Mouse (Mus musculus): ENCODE results near the gene Acadl. TPM values are rescaled to one million over a fixed set of nuclear protein-coding genes. Genes with fewer than 3 reads are reported as not detected.

The Acadl gene
- polyA plus RNA-seq, 1 experiment from 2014 or later = 59.4 TPM

- H3K36me3 ChIP-seq = no peaks in the 10 kb centered on the region
- H3K27ac ChIP-seq (replicated peaks) = peak overlapping the region; percentile 99
- H3K9me3 ChIP-seq (replicated peaks) = no peaks in the 10 kb centered on the region
- 1% methylated on average over 39 of the region's 39 CpGs for WGBS
- peak; percentile 48 for ATAC-seq (ENCODE audit: low FRiP score)
- peaks cover 25% of the 10 kb centered on the region for H3K4me1 ChIP-seq
- H3K4me3 ChIP-seq (replicated peaks) = peak overlapping the region; percentile 82
- peak overlapping the region; percentile 65 for H3K4me2 ChIP-seq
- peak overlapping the region; percentile 52 for H3K9ac ChIP-seq (replicated peaks)
- H3K27me3 ChIP-seq (replicated peaks) = no peaks in the 10 kb centered on the region
Observed at GRCm38 (mm10) chr1:66815941-66816777, 46.9 kb downstream of the Acadl start.

- Histone ChIP-seq H3K36me3 (no peaks in the 10 kb centered on the region), H3K4me1 (peaks cover 15% of the 10 kb centered on the region), H3K27me3 (replicated peaks) (no peaks in the 10 kb centered on the region), H3K4me3 (replicated peaks) (peak overlapping the region; percentile 14), H3K9me3 (replicated peaks) (no peaks in the 10 kb centered on the region), H3K9ac (replicated peaks) (no peak overlapping the region), H3K27ac (replicated peaks) (no peak overlapping the region), H3K4me2 (peak overlapping the region; percentile 40)
- WGBS = 34% methylated on average over 8 of the region's 8 CpGs
- ATAC-seq (ENCODE audit: low FRiP score) = no peak
Observed at GRCm38 (mm10) chr1:66814756-66815155, 48.3 kb downstream of the Acadl start.

- H3K9me3 ChIP-seq (replicated peaks) = no peaks in the 10 kb centered on the region
- no peaks in the 10 kb centered on the region for H3K36me3 ChIP-seq
- H3K9ac ChIP-seq (replicated peaks) = no peak overlapping the region
- no peak overlapping the region for H3K4me2 ChIP-seq
- ATAC-seq (ENCODE audit: low FRiP score) = no peak
- 92% methylated on average over 1 of the region's 1 CpGs for WGBS
- H3K27me3 ChIP-seq (replicated peaks) = no peaks in the 10 kb centered on the region
- no peak overlapping the region for H3K27ac ChIP-seq (replicated peaks)
- H3K4me3 ChIP-seq (replicated peaks) = no peak overlapping the region
- peaks cover 15% of the 10 kb centered on the region for H3K4me1 ChIP-seq
Observed at GRCm38 (mm10) chr1:66813191-66813590, 49.9 kb downstream of the Acadl start.

GRCm38 (mm10) chr1:66806821-66807220, 56.3 kb downstream of the Acadl start:
- 86% methylated on average over 1 of the region's 1 CpGs for WGBS
- Histone ChIP-seq H3K27ac (replicated peaks) (no peak overlapping the region), H3K36me3 (no peaks in the 10 kb centered on the region), H3K4me3 (replicated peaks) (no peak overlapping the region), H3K27me3 (replicated peaks) (no peaks in the 10 kb centered on the region), H3K4me1 (no peaks in the 10 kb centered on the region), H3K9ac (replicated peaks) (no peak overlapping the region), H3K9me3 (replicated peaks) (no peaks in the 10 kb centered on the region), H3K4me2 (no peak overlapping the region)
- no peak for ATAC-seq (ENCODE audit: low FRiP score)

- Histone ChIP-seq H3K4me2 (no peak overlapping the region), H3K27ac (replicated peaks) (no peak overlapping the region), H3K4me3 (replicated peaks) (no peak overlapping the region), H3K27me3 (replicated peaks) (no peaks in the 10 kb centered on the region), H3K9me3 (replicated peaks) (no peaks in the 10 kb centered on the region), H3K9ac (replicated peaks) (no peak overlapping the region), H3K4me1 (no peaks in the 10 kb centered on the region), H3K36me3 (peaks cover 3% of the 10 kb centered on the region; the same call in 1 of the 2 replicates)
- WGBS = 85% methylated on average over 1 of the region's 1 CpGs
- no peak for ATAC-seq (ENCODE audit: low FRiP score)
Observed at GRCm38 (mm10) chr1:66805408-66805807, 57.7 kb downstream of the Acadl start.

GRCm38 (mm10) chr1:66804710-66805109, 58.4 kb downstream of the Acadl start:
- Histone ChIP-seq H3K36me3 (peaks cover 8% of the 10 kb centered on the region), H3K4me3 (replicated peaks) (no peak overlapping the region), H3K9me3 (replicated peaks) (no peaks in the 10 kb centered on the region), H3K27me3 (replicated peaks) (no peaks in the 10 kb centered on the region), H3K4me2 (no peak overlapping the region), H3K9ac (replicated peaks) (no peak overlapping the region), H3K4me1 (no peaks in the 10 kb centered on the region), H3K27ac (replicated peaks) (no peak overlapping the region)
- WGBS = 70% methylated on average over 5 of the region's 5 CpGs
- no peak for ATAC-seq (ENCODE audit: low FRiP score)

GRCm38 (mm10) chr1:66797962-66798361, 65.1 kb downstream of the Acadl start:
- 88% methylated on average over 2 of the region's 2 CpGs for WGBS
- Histone ChIP-seq H3K27ac (replicated peaks) (no peak overlapping the region), H3K27me3 (replicated peaks) (no peaks in the 10 kb centered on the region), H3K36me3 (peaks cover 8% of the 10 kb centered on the region), H3K4me3 (replicated peaks) (no peak overlapping the region), H3K9me3 (replicated peaks) (no peaks in the 10 kb centered on the region), H3K9ac (replicated peaks) (no peak overlapping the region), H3K4me2 (no peak overlapping the region), H3K4me1 (no peaks in the 10 kb centered on the region)
- ATAC-seq (ENCODE audit: low FRiP score) = no peak

- no peaks in the 10 kb centered on the region for H3K36me3 ChIP-seq
- H3K9ac ChIP-seq (replicated peaks) = no peak overlapping the region
- 94% methylated on average over 2 of the region's 2 CpGs for WGBS
- no peaks in the 10 kb centered on the region for H3K27me3 ChIP-seq (replicated peaks)
- H3K4me2 ChIP-seq = no peak overlapping the region
- no peak for ATAC-seq (ENCODE audit: low FRiP score)
- no peaks in the 10 kb centered on the region for H3K4me1 ChIP-seq
- H3K9me3 ChIP-seq (replicated peaks) = no peaks in the 10 kb centered on the region
- no peak overlapping the region for H3K4me3 ChIP-seq (replicated peaks)
- H3K27ac ChIP-seq (replicated peaks) = no peak overlapping the region
Observed at GRCm38 (mm10) chr1:66792838-66793466, 70.1 kb downstream of the Acadl start.

- Histone ChIP-seq H3K27ac (replicated peaks) (no peak overlapping the region), H3K9ac (replicated peaks) (no peak overlapping the region), H3K4me3 (replicated peaks) (no peak overlapping the region), H3K4me2 (no peak overlapping the region), H3K27me3 (replicated peaks) (no peaks in the 10 kb centered on the region), H3K4me1 (no peaks in the 10 kb centered on the region), H3K36me3 (no peaks in the 10 kb centered on the region), H3K9me3 (replicated peaks) (no peaks in the 10 kb centered on the region)
- WGBS = 74% methylated on average over 2 of the region's 2 CpGs
- ATAC-seq (ENCODE audit: low FRiP score) = no peak
Observed at GRCm38 (mm10) chr1:66782296-66782695, 80.8 kb downstream of the Acadl start.

- Histone ChIP-seq H3K9me3 (replicated peaks) (no peaks in the 10 kb centered on the region), H3K4me2 (no peak overlapping the region), H3K27ac (replicated peaks) (no peak overlapping the region), H3K4me1 (no peaks in the 10 kb centered on the region), H3K4me3 (replicated peaks) (no peak overlapping the region), H3K36me3 (no peaks in the 10 kb centered on the region), H3K27me3 (replicated peaks) (no peaks in the 10 kb centered on the region), H3K9ac (replicated peaks) (no peak overlapping the region)
- WGBS = 88% methylated on average over 4 of the region's 4 CpGs
- ATAC-seq (ENCODE audit: low FRiP score) = no peak
Observed at GRCm38 (mm10) chr1:66781027-66781426, 82.0 kb downstream of the Acadl start.

All from neural tube, embryonic 15.5 days (tissue).